ENCODE assay signal across 47 mouse cellular contexts in the genomic region with DNA sequence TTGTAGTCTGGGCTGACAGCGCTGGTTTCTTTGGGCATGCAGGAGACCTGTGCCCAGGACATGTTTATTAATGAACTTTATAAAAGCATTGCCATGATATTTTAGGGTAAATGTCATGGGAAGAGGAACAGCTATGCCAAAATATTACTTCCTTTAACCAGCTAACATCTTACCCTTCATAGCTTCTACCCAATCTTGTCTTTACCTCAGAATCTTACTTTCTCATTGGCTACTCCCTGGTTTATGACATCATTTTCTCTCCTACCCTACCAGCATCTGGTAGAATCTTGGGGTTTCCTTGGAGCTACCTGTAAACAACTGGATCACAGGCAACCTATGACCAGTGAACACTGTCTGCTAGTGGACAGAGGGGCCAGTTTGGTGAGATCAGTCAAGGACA. TPM values are rescaled to one million over a fixed set of nuclear protein-coding genes. Genes with fewer than 3 reads are reported as not detected.
"Had no signal": no experiment of that assay in that cellular context is flagged by ENCODE, and none has a peak within 500 bp of the region (broad histone marks: within the 10 kb centered on the region; RNA-seq: fewer than 3 reads in every experiment).

4930433I11Rik (plus strand) TSS at position 301 of the 400 bp plus-strand sequence.

- H3K4me1 ChIP-seq: limb, embryonic 10.5 days; limb, embryonic 12.5 days; limb, embryonic 13.5 days; limb, embryonic 15.5 days; liver, embryonic 12.5 days; liver, embryonic 13.5 days; liver, embryonic 15.5 days; lung, embryonic 15.5 days; megakaryocyte, embryonic 14.5 days; midbrain, embryonic 10.5 days; midbrain, embryonic 12.5 days; midbrain, embryonic 13.5 days; midbrain, embryonic 15.5 days had no signal

- H3K27ac ChIP-seq: left cerebral cortex, adult 2 months; limb, embryonic 10.5 days; limb, embryonic 12.5 days; limb, embryonic 13.5 days; limb, embryonic 15.5 days; liver, embryonic 12.5 days; liver, embryonic 13.5 days; liver, embryonic 14.5 days; liver, embryonic 15.5 days; lung, embryonic 15.5 days; macrophage; midbrain, embryonic 10.5 days; midbrain, embryonic 12.5 days; midbrain, embryonic 13.5 days; midbrain, embryonic 15.5 days had no signal

- H3K27me3 ChIP-seq: limb, embryonic 12.5 days; limb, embryonic 13.5 days; limb, embryonic 15.5 days; liver, embryonic 12.5 days; liver, embryonic 13.5 days; liver, embryonic 15.5 days; lung, embryonic 15.5 days; megakaryocyte, embryonic 14.5 days; midbrain, embryonic 12.5 days; midbrain, embryonic 13.5 days; midbrain, embryonic 15.5 days had no signal

- H3K36me3 ChIP-seq: limb, embryonic 10.5 days; limb, embryonic 12.5 days; limb, embryonic 13.5 days; limb, embryonic 15.5 days; liver, embryonic 12.5 days; liver, embryonic 13.5 days; liver, embryonic 15.5 days; lung, embryonic 15.5 days; midbrain, embryonic 10.5 days; midbrain, embryonic 12.5 days; midbrain, embryonic 13.5 days; midbrain, embryonic 15.5 days had no signal

- H3K9ac ChIP-seq: limb, embryonic 12.5 days; limb, embryonic 13.5 days; limb, embryonic 15.5 days; liver, embryonic 12.5 days; liver, embryonic 13.5 days; liver, embryonic 14.5 days; liver, embryonic 15.5 days; liver, postnatal 0 days; lung, embryonic 14.5 days; lung, embryonic 15.5 days; midbrain, embryonic 12.5 days; midbrain, embryonic 13.5 days; midbrain, embryonic 15.5 days had no signal

- H3K4me3 ChIP-seq: left cerebral cortex, adult 2 months; limb, embryonic 10.5 days; limb, embryonic 12.5 days; limb, embryonic 13.5 days; limb, embryonic 15.5 days; liver, embryonic 12.5 days; liver, embryonic 13.5 days; liver, embryonic 15.5 days; lung, embryonic 15.5 days; megakaryocyte, embryonic 14.5 days; midbrain, embryonic 10.5 days; midbrain, embryonic 12.5 days; midbrain, embryonic 13.5 days; midbrain, embryonic 15.5 days; myocyte had no signal

- DNase-seq: left cerebral cortex, postnatal 4 days; liver; liver, embryonic 13.5 days; liver, postnatal 0 days; lung, adult 18-20 months; lung, adult 2 months; lung, embryonic 14.5 days; lung, postnatal 10 days; lung, postnatal 14 days; lung, postnatal 36 days; lung, postnatal 4 days; midbrain, embryonic 14.5 days had no signal

RNA-seq across cellular contexts. Expression of gene 4930433I11Rik, which starts in this region (rescaled TPM):
- total RNA-seq: left cerebral cortex, adult 2 months; left cerebral cortex, adult 8-10 months; left cerebral cortex, postnatal 10 days; left cerebral cortex, postnatal 14 days; left cerebral cortex, postnatal 25 days; left cerebral cortex, postnatal 36 days; left cerebral cortex, postnatal 4 days; liver, adult 2 months; megakaryocyte progenitor cell, adult 5-6 weeks; megakaryocyte, adult 5-6 weeks; megakaryocyte-erythroid progenitor cell, adult 5-6 weeks; midbrain, postnatal 0 days; monocyte, adult 5-6 weeks had no signal
- polyA plus RNA-seq: limb, embryonic 10.5 days; limb, embryonic 11.5 days; limb, embryonic 12.5 days; limb, embryonic 13.5 days; limb, embryonic 14.5 days; limb, embryonic 15.5 days; liver, adult 2 months; liver, embryonic 11.5 days; liver, embryonic 12.5 days; liver, embryonic 13.5 days; liver, embryonic 14.5 days; liver, embryonic 15.5 days; liver, embryonic 16.5 days; liver, postnatal 0 days; lung, adult 2 months; lung, embryonic 14.5 days; lung, embryonic 15.5 days; lung, embryonic 16.5 days; lung, postnatal 0 days; macrophage; midbrain, embryonic 10.5 days; midbrain, embryonic 11.5 days; midbrain, embryonic 12.5 days; midbrain, embryonic 13.5 days; midbrain, embryonic 14.5 days; midbrain, embryonic 15.5 days; midbrain, embryonic 16.5 days; midbrain, postnatal 0 days; myocyte had no signal
